ENCODE assay signal across 30 mouse cellular contexts in genomic region chr5:73141161-73141560, GRCm38 (mm10).
"Had no signal": no experiment of that assay in that cellular context is flagged by ENCODE, and none has a peak within 500 bp of the region (broad histone marks: within the 10 kb centered on the region; RNA-seq: fewer than 3 reads in every experiment).

No protein-coding gene starts in this region.

- H3K27ac ChIP-seq: limb, embryonic 10.5 days; limb, embryonic 12.5 days; limb, embryonic 13.5 days; limb, embryonic 15.5 days; liver, embryonic 12.5 days; liver, embryonic 13.5 days; liver, embryonic 14.5 days; liver, embryonic 15.5 days; lung, embryonic 15.5 days; macrophage; midbrain, embryonic 10.5 days; midbrain, embryonic 12.5 days; midbrain, embryonic 13.5 days; midbrain, embryonic 15.5 days had no signal

- H3K36me3 ChIP-seq: midbrain, embryonic 15.5 days had no signal

- H3K4me3 ChIP-seq: limb, embryonic 10.5 days; limb, embryonic 12.5 days; limb, embryonic 13.5 days; limb, embryonic 15.5 days; liver, embryonic 12.5 days; liver, embryonic 13.5 days; liver, embryonic 15.5 days; lung, embryonic 15.5 days; megakaryocyte, embryonic 14.5 days; midbrain, embryonic 10.5 days; midbrain, embryonic 12.5 days; midbrain, embryonic 13.5 days; midbrain, embryonic 15.5 days; myocyte had no signal

- DNase-seq: left cerebral cortex, postnatal 4 days; liver; liver, postnatal 0 days; lung, adult 18-20 months; lung, adult 2 months; lung, embryonic 14.5 days; lung, postnatal 10 days; lung, postnatal 14 days; lung, postnatal 36 days; lung, postnatal 4 days had no signal

- H3K27me3 ChIP-seq: limb, embryonic 12.5 days; limb, embryonic 13.5 days; limb, embryonic 15.5 days; liver, embryonic 12.5 days; liver, embryonic 13.5 days; liver, embryonic 15.5 days; lung, embryonic 15.5 days; megakaryocyte, embryonic 14.5 days; midbrain, embryonic 12.5 days; midbrain, embryonic 13.5 days; midbrain, embryonic 15.5 days had no signal

- H3K9ac ChIP-seq: limb, embryonic 12.5 days; limb, embryonic 13.5 days; limb, embryonic 15.5 days; liver, embryonic 12.5 days; liver, embryonic 13.5 days; liver, embryonic 14.5 days; liver, embryonic 15.5 days; liver, postnatal 0 days; lung, embryonic 14.5 days; lung, embryonic 15.5 days; midbrain, embryonic 12.5 days; midbrain, embryonic 13.5 days; midbrain, embryonic 15.5 days had no signal

- H3K4me2 ChIP-seq: limb, embryonic 12.5 days; limb, embryonic 13.5 days; limb, embryonic 15.5 days; liver, embryonic 11.5 days; liver, embryonic 12.5 days; liver, embryonic 13.5 days; liver, embryonic 15.5 days; lung, embryonic 14.5 days; lung, embryonic 15.5 days; midbrain, embryonic 11.5 days; midbrain, embryonic 12.5 days; midbrain, embryonic 13.5 days; midbrain, embryonic 15.5 days had no signal

- H3K9me3 ChIP-seq: limb, embryonic 10.5 days; limb, embryonic 12.5 days; limb, embryonic 13.5 days; limb, embryonic 15.5 days; liver, embryonic 12.5 days; liver, embryonic 13.5 days; liver, embryonic 15.5 days; lung, embryonic 15.5 days; megakaryocyte, embryonic 14.5 days; midbrain, embryonic 10.5 days; midbrain, embryonic 12.5 days; midbrain, embryonic 13.5 days; midbrain, embryonic 15.5 days had no signal

- ATAC-seq: liver, postnatal 0 days; lung, postnatal 0 days; midbrain, embryonic 13.5 days; midbrain, embryonic 15.5 days; midbrain, embryonic 16.5 days had no signal

- H3K4me1 ChIP-seq: limb, embryonic 10.5 days; limb, embryonic 12.5 days; limb, embryonic 13.5 days; limb, embryonic 15.5 days; lung, embryonic 15.5 days; midbrain, embryonic 13.5 days; midbrain, embryonic 15.5 days had no signal
